Mouse (Mus musculus) liver, embryonic 11.5 days (tissue): ENCODE measurements around the gene Zhx3. TPM values are rescaled to one million over a fixed set of nuclear protein-coding genes. Genes with fewer than 3 reads are reported as not detected.

Source experiments
- ATAC-seq: fragments of 200-750 bp; cut with Nextera tagmentation; replicated peaks from 2 replicates; pipeline ENCODE4 v1.8.0; 2017; ENCODE audit warnings: moderate number of reproducible peaks, mild to moderate bottlenecking, moderate TSS enrichment, moderate library complexity; ENCODE audit not compliant: low FRiP score
- DNase-seq: peaks from one replicate; pipeline ENCODE4 v3.0.0-alpha.2; 2017; ENCODE audit warnings: low spot score
- H3K27ac ChIP-seq: fragments of 300-500 bp; sonication (generic); 2 replicates; pipeline ENCODE4 v1.5.1; 2014; ENCODE audit warnings: mild to moderate bottlenecking, low read depth, low read length, control low read depth
- H3K27me3 ChIP-seq: fragments of 300-500 bp; sonication (generic); replicated peaks from 2 replicates; pipeline ENCODE4 v1.6.1; 2014; ENCODE audit warnings: low read length, mixed read lengths; ENCODE audit not compliant: control insufficient read depth, insufficient read depth
- H3K36me3 ChIP-seq: fragments of 300-500 bp; sonication (generic); 2 replicates; pipeline ENCODE4 v1.6.1; 2014; ENCODE audit warnings: mild to moderate bottlenecking, low read length, moderate library complexity, mixed read lengths; ENCODE audit not compliant: control insufficient read depth, insufficient read depth
- H3K4me1 ChIP-seq: fragments of 300-500 bp; sonication (generic); replicated peaks from 2 replicates; pipeline ENCODE4 v1.6.1; 2014; ENCODE audit warnings: low read length, mixed read lengths; ENCODE audit not compliant: control insufficient read depth, insufficient read depth
- H3K4me2 ChIP-seq: fragments of 300-500 bp; sonication (generic); 2 replicates; pipeline ENCODE4 v1.6.1; 2014; ENCODE audit warnings: mild to moderate bottlenecking, control low read depth, moderate library complexity
- H3K4me3 ChIP-seq: fragments of 300-500 bp; sonication (generic); 2 replicates; pipeline ENCODE4 v1.5.1; 2014; ENCODE audit warnings: low read depth, low read length, control low read depth
- H3K9ac ChIP-seq: fragments of 300-500 bp; sonication (generic); 2 replicates; pipeline ENCODE4 v1.6.1; 2014; ENCODE audit warnings: low read depth, low read length, control low read depth
- H3K9me3 ChIP-seq: fragments of 300-500 bp; sonication (generic); 2 replicates; pipeline ENCODE4 v1.6.1; 2016; ENCODE audit warnings: low read length, inconsistent platforms, mixed read lengths; ENCODE audit not compliant: control insufficient read depth
- WGBS: fragments of 180-500 bp; shearing (Covaris S2); extraction: QIAGEN DNeasy Blood & Tissue Kit; methylation state at CpG from one replicate; pipeline ENCODE4 v1.1.7; 2014; 5-methylcytosine and 5-hydroxymethylcytosine counted together
- polyA plus RNA-seq: library from polyadenylated mRNA; unstranded; fragments of >200 nt; fragmentation: Nextera tagmentation; extraction: Ambion mirVana; gene quantifications from 2 replicates; pipeline ENCODE4 v1.2.1, GENCODE M21; 2014

Gene Zhx3
- polyA plus RNA-seq, 1 experiment from 2014 or later, result 5.5 TPM

DNA sequence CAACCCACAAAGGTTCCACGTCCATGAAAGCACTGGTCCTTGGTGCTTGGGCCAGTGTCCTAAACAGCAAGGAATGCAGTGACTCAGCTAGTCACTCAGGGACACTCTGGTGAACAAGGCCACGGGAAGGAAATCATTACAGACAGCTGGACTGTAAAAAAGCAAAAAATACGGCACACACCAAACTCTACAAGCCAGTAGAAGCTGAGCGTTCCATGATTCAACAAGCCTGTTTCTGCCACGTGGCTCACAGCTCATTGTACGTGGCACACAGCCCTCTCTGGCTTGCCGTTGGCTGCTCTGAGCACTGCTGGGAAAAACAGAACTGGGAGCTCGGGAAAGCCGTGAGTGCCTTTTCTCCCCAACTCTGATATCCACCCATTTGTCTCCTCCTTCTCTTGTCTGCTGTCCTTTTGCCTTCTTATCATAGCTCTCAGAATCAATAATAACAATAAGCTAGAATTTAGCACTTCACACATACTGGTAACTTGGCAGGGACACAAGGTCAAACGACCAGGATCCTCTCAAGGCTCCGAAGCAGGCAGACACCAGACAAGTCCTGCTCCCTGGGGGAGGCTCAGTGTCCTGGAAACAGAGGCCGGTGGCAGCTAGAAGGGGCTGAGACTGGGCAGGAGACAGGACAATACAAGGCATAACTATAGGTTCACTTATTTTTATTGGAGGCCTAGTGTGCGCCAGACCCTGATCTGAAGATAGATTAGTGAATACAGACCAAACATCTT, 7.8 kb upstream of the Zhx3 start, which contains the start of gene Lpin3:
TSS of gene Lpin3 (plus strand) at position 218 of the 743 bp plus-strand sequence.
- WGBS, result 64% methylated on average over 13 of the region's 13 CpGs
- Histone ChIP-seq H3K36me3 (no peaks in the 10 kb centered on the region), H3K27me3 (no peaks in the 10 kb centered on the region), H3K4me3 (no peak within 1 kb of the TSS), H3K9me3 (no peaks in the 10 kb centered on the region), H3K4me2 (no peak within 1 kb of the TSS), H3K9ac (no peak within 1 kb of the TSS), H3K4me1 (no peaks in the 10 kb centered on the region), H3K27ac (no peak within 1 kb of the TSS)
- DNase-seq (no peak), ATAC-seq (no peak)

DNA sequence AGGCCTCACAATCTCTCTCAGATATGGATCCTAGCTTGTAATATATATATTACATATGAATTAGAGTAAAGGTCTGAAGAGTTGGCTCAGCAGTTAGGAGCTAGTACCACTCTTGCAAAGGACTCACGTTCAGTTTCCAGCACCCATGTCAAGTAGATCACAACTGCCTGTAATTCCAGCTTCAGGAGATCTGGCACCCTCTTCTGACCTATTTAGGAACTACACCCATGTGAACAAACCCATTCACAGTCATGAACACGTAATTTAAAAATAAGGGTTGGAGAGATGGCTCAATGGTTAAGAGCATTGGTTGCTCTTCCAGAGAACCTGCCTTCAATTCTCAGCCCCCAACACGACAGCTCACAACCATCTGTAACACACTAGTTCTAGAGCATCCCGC, 3.3 kb upstream of the Zhx3 start:
- no peaks in the 10 kb centered on the region; the same call in 1 of the 2 replicates for H3K4me1 ChIP-seq
- no peak overlapping the region for H3K27ac ChIP-seq
- H3K4me2 ChIP-seq, result no peak overlapping the region
- H3K36me3 ChIP-seq, result no peaks in the 10 kb centered on the region
- ATAC-seq, result no peak
- no peaks in the 10 kb centered on the region for H3K27me3 ChIP-seq
- WGBS, result 80% methylated on average over 4 of the region's 4 CpGs
- DNase-seq, result no peak
- no peaks in the 10 kb centered on the region for H3K9me3 ChIP-seq
- no peak overlapping the region for H3K4me3 ChIP-seq
- no peak overlapping the region for H3K9ac ChIP-seq

GRCm38 (mm10) chr2:160874231-160874877, 1.6 kb upstream of the Zhx3 start:
- Histone ChIP-seq H3K27me3 (no peaks in the 10 kb centered on the region), H3K4me1 (no peaks in the 10 kb centered on the region; the same call in 1 of the 2 replicates), H3K36me3 (no peaks in the 10 kb centered on the region), H3K27ac (no peak overlapping the region), H3K9me3 (no peaks in the 10 kb centered on the region), H3K4me3 (no peak overlapping the region), H3K4me2 (no peak overlapping the region), H3K9ac (no peak overlapping the region)
- WGBS, result 66% methylated on average over 5 of the region's 5 CpGs
- no peak for DNase-seq
- no peak for ATAC-seq

- H3K4me2 ChIP-seq, result peak overlapping the region; percentile 95
- DNase-seq (peak; percentile 70), ATAC-seq (peak; percentile 91)
- 2% methylated on average over 37 of the region's 47 CpGs for WGBS
- no peaks in the 10 kb centered on the region for H3K27me3 ChIP-seq
- no peaks in the 10 kb centered on the region for H3K9me3 ChIP-seq
- H3K9ac ChIP-seq, result peak overlapping the region; percentile 95
- H3K4me1 ChIP-seq, result no peaks in the 10 kb centered on the region; the same call in 1 of the 2 replicates
- no peaks in the 10 kb centered on the region for H3K36me3 ChIP-seq
- peak overlapping the region; percentile 77 for H3K27ac ChIP-seq
- peak overlapping the region; percentile 75 for H3K4me3 ChIP-seq
These were observed 403 bp downstream of the Zhx3 start for GRCm38 (mm10) chr2:160872395-160872794.

DNA sequence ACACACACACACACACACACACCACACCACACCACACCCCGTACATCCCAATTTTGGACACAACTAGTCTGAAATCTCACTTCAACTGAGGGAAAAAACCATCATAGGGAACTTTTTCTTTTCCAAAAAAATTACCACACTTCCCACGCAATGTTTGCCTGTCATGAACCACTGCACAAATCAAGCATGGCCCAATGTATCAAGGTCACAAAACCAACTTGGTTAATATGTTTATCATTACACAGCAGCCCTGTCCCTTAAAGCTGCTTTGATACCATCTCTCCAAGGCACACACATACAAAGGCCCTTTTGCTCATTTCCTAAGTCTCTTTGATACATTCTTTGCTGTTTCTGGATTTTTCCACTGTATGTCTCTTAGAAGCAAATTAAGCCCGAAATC, 1.5 kb downstream of the Zhx3 start:
- Histone ChIP-seq H3K4me2 (no peak overlapping the region), H3K9ac (no peak overlapping the region)

GRCm38 (mm10) chr2:160869446-160869845, 3.4 kb downstream of the Zhx3 start:
- no peaks in the 10 kb centered on the region for H3K36me3 ChIP-seq
- H3K4me1 ChIP-seq, result no peaks in the 10 kb centered on the region; the same call in 1 of the 2 replicates
- no peaks in the 10 kb centered on the region for H3K9me3 ChIP-seq
- H3K9ac ChIP-seq, result no peak overlapping the region
- no peaks in the 10 kb centered on the region for H3K27me3 ChIP-seq
- WGBS, result 73% methylated on average over 3 of the region's 3 CpGs
- no peak overlapping the region for H3K27ac ChIP-seq
- DNase-seq (no peak), ATAC-seq (no peak)
- H3K4me2 ChIP-seq, result no peak overlapping the region
- no peak overlapping the region for H3K4me3 ChIP-seq

More for the DNA sequence above, 1.5 kb downstream of the Zhx3 start:
- H3K27ac ChIP-seq, result no peak overlapping the region
- no peak overlapping the region for H3K4me3 ChIP-seq
- no peaks in the 10 kb centered on the region; the same call in 1 of the 2 replicates for H3K4me1 ChIP-seq
- no peaks in the 10 kb centered on the region for H3K9me3 ChIP-seq
- WGBS, result 83% methylated on average over 3 of the region's 3 CpGs
- ATAC-seq, result no peak
- H3K36me3 ChIP-seq, result no peaks in the 10 kb centered on the region
- DNase-seq, result no peak
- no peaks in the 10 kb centered on the region for H3K27me3 ChIP-seq

DNA sequence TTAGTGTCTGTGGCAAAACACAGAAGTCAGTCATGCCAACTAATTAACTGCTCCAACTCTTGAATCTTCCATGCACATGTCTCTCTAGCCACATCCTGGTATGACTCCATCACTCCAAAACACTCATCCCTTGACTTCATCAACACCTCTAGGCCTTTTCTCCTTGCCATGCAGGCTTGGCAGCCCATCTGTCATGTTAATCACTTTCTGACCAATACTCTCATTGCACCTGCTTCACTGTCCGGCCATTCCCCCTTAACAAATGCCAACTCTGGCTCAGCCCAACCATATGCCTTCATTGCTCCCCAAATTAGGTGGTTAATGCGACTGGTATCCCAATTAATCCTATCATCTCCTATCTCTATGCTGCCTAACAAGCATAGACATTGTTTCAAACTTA, 7.5 kb downstream of the Zhx3 start:
- Histone ChIP-seq H3K4me3 (no peak overlapping the region), H3K9me3 (no peaks in the 10 kb centered on the region), H3K27me3 (no peaks in the 10 kb centered on the region), H3K36me3 (no peaks in the 10 kb centered on the region), H3K27ac (no peak overlapping the region), H3K4me1 (no peaks in the 10 kb centered on the region), H3K9ac (no peak overlapping the region), H3K4me2 (no peak overlapping the region)
- no peak for ATAC-seq
- DNase-seq, result no peak
- WGBS, result 73% methylated on average over 2 of the region's 2 CpGs

- no peak for DNase-seq
- Histone ChIP-seq H3K9me3 (no peaks in the 10 kb centered on the region), H3K4me1 (no peaks in the 10 kb centered on the region), H3K27me3 (no peaks in the 10 kb centered on the region), H3K4me3 (no peak overlapping the region), H3K27ac (no peak overlapping the region), H3K4me2 (no peak overlapping the region), H3K36me3 (no peaks in the 10 kb centered on the region), H3K9ac (no peak overlapping the region)
- ATAC-seq, result no peak
- WGBS, result 81% methylated on average over 1 of the region's 1 CpGs
These were observed 8.7 kb downstream of the Zhx3 start for GRCm38 (mm10) chr2:160864112-160864511.

DNA sequence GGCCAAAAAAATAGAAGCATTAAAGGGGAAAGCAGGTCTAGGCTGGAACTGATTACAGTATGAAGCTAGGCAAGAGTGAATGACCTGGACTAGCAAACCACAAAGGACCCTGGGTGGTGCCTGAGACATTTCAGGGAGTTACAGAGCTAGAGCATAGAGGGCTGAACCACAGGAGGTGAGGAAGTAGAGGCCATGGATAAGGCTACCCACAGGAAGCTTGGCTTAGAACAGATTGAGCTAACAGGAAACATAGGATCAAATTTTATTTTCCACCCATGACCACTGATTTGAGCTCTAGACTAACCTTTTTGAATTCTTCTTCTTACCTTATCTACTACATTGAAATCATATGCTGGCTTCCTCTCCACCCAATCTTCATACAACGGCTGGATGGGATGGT, 12.4 kb downstream of the Zhx3 start:
- ATAC-seq, result no peak
- DNase-seq, result no peak
- Histone ChIP-seq H3K4me1 (no peaks in the 10 kb centered on the region), H3K4me3 (no peak overlapping the region), H3K4me2 (no peak overlapping the region), H3K36me3 (no peaks in the 10 kb centered on the region), H3K27me3 (no peaks in the 10 kb centered on the region), H3K27ac (no peak overlapping the region), H3K9me3 (no peaks in the 10 kb centered on the region), H3K9ac (no peak overlapping the region)
- WGBS, result 33% methylated on average over 1 of the region's 1 CpGs
